Mouse (Mus musculus) cerebral cortex, adult 2 months (tissue): ENCODE data around the gene Atp13a3.

Experiments
- WGBS: fragments of 180-500 bp; shearing (Covaris S2); methylation state at CpG from one replicate; pipeline ENCODE4 v1.1.7; 2018; 5-methylcytosine and 5-hydroxymethylcytosine counted together

The Atp13a3 gene

GRCm38 (mm10) chr16:30353489-30353888 is 52.3 kb downstream of the Atp13a3 start:
- 95% methylated on average over 11 of the region's 11 CpGs for WGBS

GRCm38 (mm10) chr16:30310647-30311046 is 95.1 kb downstream of the Atp13a3 start, which contains the start of gene Gp5:
Gp5 (minus strand) TSS chr16:30310779.

GRCm38 (mm10) chr16:30310171-30310515 is 95.6 kb downstream of the Atp13a3 start:
- WGBS, result 78% methylated on average over 8 of the region's 8 CpGs

GRCm38 (mm10) chr16:30309395-30310170 is 96.2 kb downstream of the Atp13a3 start:
- WGBS, result 12% methylated on average over 34 of the region's 34 CpGs

- WGBS, result under 1% methylated on average over 72 of the region's 72 CpGs
Measured at GRCm38 (mm10) chr16:30308616-30309394, 97.0 kb downstream of the Atp13a3 start.

- WGBS, result 29% methylated on average over 29 of the region's 29 CpGs
Measured at GRCm38 (mm10) chr16:30307961-30308615, 97.7 kb downstream of the Atp13a3 start.

GRCm38 (mm10) chr16:30307306-30307705 is 98.5 kb downstream of the Atp13a3 start:
- WGBS, result 75% methylated on average over 12 of the region's 12 CpGs

GRCm38 (mm10) chr16:30306102-30306501 is 99.7 kb downstream of the Atp13a3 start:
- WGBS, result 91% methylated on average over 4 of the region's 4 CpGs

- 78% methylated on average over 5 of the region's 5 CpGs for WGBS
Measured at GRCm38 (mm10) chr16:30304236-30304635, 101.5 kb downstream of the Atp13a3 start.

GRCm38 (mm10) chr16:30303411-30303810 is 102.4 kb downstream of the Atp13a3 start:
- 93% methylated on average over 2 of the region's 2 CpGs for WGBS

GRCm38 (mm10) chr16:30302686-30303085 is 103.1 kb downstream of the Atp13a3 start:
- 91% methylated on average over 6 of the region's 6 CpGs for WGBS

GRCm38 (mm10) chr16:30299711-30300277 is 106.0 kb downstream of the Atp13a3 start:
- 80% methylated on average over 10 of the region's 10 CpGs for WGBS

- WGBS, result 89% methylated on average over 7 of the region's 7 CpGs
Measured at GRCm38 (mm10) chr16:30297450-30297849, 108.3 kb downstream of the Atp13a3 start.

- 90% methylated on average over 11 of the region's 11 CpGs for WGBS
Measured at GRCm38 (mm10) chr16:30296601-30297275, 109.0 kb downstream of the Atp13a3 start.

- 93% methylated on average over 7 of the region's 7 CpGs for WGBS
Measured at GRCm38 (mm10) chr16:30295106-30295505, 110.7 kb downstream of the Atp13a3 start.

GRCm38 (mm10) chr16:30290436-30290835 is 115.3 kb downstream of the Atp13a3 start:
- WGBS, result 84% methylated on average over 6 of the region's 6 CpGs

- WGBS, result 88% methylated on average over 4 of the region's 4 CpGs
Measured at GRCm38 (mm10) chr16:30285701-30286100, 120.1 kb downstream of the Atp13a3 start.

- WGBS, result 5% methylated on average over 15 of the region's 15 CpGs
Measured at GRCm38 (mm10) chr16:30283743-30284337, 121.9 kb downstream of the Atp13a3 start.

- WGBS, result 16% methylated on average over 34 of the region's 34 CpGs
Measured at GRCm38 (mm10) chr16:30282844-30283495, 122.8 kb downstream of the Atp13a3 start, which contains the start of gene Lrrc15. Lrrc15 (minus strand) TSS chr16:30283256.

GRCm38 (mm10) chr16:30280676-30281297 is 125.0 kb downstream of the Atp13a3 start:
- WGBS, result 53% methylated on average over 4 of the region's 4 CpGs
